Mouse (Mus musculus) liver, embryonic 16.5 days (tissue): ENCODE data around the gene Nlrp14. TPM values are rescaled to one million over a fixed set of nuclear protein-coding genes. Genes with fewer than 3 reads are reported as not detected.

ENCODE experiments used
- ATAC-seq: fragments of 200-750 bp; cut with Nextera tagmentation; 2 replicates; pipeline ENCODE4 v1.8.0; 2017; ENCODE audit warnings: low read depth, mild to moderate bottlenecking, moderate number of reproducible peaks, moderate library complexity
- H3K27ac ChIP-seq: fragments of 300-500 bp; sonication (generic); 2 replicates; pipeline ENCODE4 v1.5.1; 2014; ENCODE audit warnings: mild to moderate bottlenecking, low read length
- H3K27me3 ChIP-seq: fragments of 300-500 bp; sonication (generic); 2 replicates; pipeline ENCODE4 v1.6.1; 2014; ENCODE audit warnings: low read depth, low read length, mixed read lengths; ENCODE audit not compliant: control insufficient read depth, insufficient read depth
- H3K36me3 ChIP-seq: fragments of 300-500 bp; sonication (generic); 2 replicates; pipeline ENCODE4 v1.6.1; 2014; ENCODE audit warnings: mild to moderate bottlenecking; ENCODE audit not compliant: control insufficient read depth, insufficient read depth
- H3K4me1 ChIP-seq: fragments of 300-500 bp; sonication (generic); 2 replicates; pipeline ENCODE4 v1.6.1; 2014; ENCODE audit warnings: low read depth, low read length, mixed read lengths; ENCODE audit not compliant: control insufficient read depth
- H3K4me2 ChIP-seq: fragments of 300-500 bp; sonication (generic); 2 replicates; pipeline ENCODE4 v1.6.1; 2014; ENCODE audit warnings: low read depth, low read length, mixed read lengths
- H3K4me3 ChIP-seq: fragments of 300-500 bp; sonication (generic); 2 replicates; pipeline ENCODE4 v1.5.1; 2014; ENCODE audit warnings: low read depth, mild to moderate bottlenecking, low read length
- H3K9ac ChIP-seq: fragments of 300-500 bp; sonication (generic); 2 replicates; pipeline ENCODE4 v1.6.1; 2014; ENCODE audit warnings: low read depth, low read length
- H3K9me3 ChIP-seq: fragments of 300-500 bp; sonication (generic); replicated peaks from 2 replicates; pipeline ENCODE4 v1.6.1; 2016; ENCODE audit warnings: low read length; ENCODE audit not compliant: control insufficient read depth
- WGBS: fragments of 180-500 bp; shearing (Covaris S2); extraction: QIAGEN DNeasy Blood & Tissue Kit; methylation state at CpG from one replicate; pipeline ENCODE4 v1.1.7; 2014; ENCODE audit not compliant: insufficient replicate concordance; 5-methylcytosine and 5-hydroxymethylcytosine counted together
- polyA plus RNA-seq: library from polyadenylated mRNA; unstranded; fragments of >200 nt; fragmentation: Nextera tagmentation; extraction: Ambion mirVana; gene quantifications from 2 replicates; pipeline ENCODE4 v1.2.1, GENCODE M21; 2015

Nlrp14 gene
- polyA plus RNA-seq, 1 experiment from 2014 or later, result not detected

DNA sequence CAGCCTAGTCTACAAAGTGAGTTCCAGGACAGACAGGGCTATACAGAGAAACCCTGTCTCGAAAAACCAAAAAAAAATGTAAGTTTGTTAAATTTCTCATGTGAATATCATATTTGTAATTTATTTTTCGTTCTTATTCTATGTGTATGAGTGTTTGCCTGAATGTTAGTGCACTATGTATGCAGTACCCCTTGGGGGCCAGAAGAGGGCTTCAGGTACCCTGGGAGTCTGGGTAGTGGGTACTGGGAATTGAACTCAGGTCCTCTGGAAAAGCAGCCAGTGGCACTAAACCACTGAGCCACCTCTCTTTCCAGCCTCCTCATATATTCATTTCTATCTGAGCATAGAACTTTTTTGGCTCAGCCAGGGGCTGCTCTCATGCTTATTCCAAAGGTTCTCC is 50.1 kb downstream of the Nlrp14 start:
- no peak overlapping the region for H3K9ac ChIP-seq
- no peaks in the 10 kb centered on the region for H3K9me3 ChIP-seq
- no peak overlapping the region for H3K4me3 ChIP-seq
- H3K4me1 ChIP-seq, result no peaks in the 10 kb centered on the region
- no peak overlapping the region for H3K4me2 ChIP-seq
- H3K27ac ChIP-seq, result no peak overlapping the region
- no peaks in the 10 kb centered on the region for H3K27me3 ChIP-seq
- no peak for ATAC-seq
- no peaks in the 10 kb centered on the region for H3K36me3 ChIP-seq
- 45% methylated on average over 2 of the region's 2 CpGs for WGBS

DNA sequence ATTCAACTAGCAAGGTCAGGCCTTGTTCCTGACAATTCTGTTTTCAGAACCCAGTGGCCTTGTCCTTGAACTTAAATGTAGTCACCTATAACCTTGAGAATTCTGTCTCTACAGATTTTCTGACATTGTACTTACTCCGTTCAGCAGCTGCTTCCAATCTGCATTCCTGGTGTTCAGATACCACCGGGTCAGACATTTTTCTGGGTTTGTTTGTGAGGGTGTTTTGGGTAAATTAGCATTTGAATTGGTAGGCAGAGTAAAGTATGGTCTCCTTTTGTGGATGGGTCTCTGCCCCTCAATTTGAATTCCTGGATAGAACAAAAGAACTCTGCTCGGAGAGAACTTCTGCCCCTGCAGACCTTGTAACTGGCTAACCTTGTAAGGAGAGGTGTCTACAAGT is 70.1 kb downstream of the Nlrp14 start:
- Histone ChIP-seq H3K9me3 (no peaks in the 10 kb centered on the region), H3K27ac (no peak overlapping the region), H3K36me3 (no peaks in the 10 kb centered on the region), H3K4me2 (no peak overlapping the region), H3K4me1 (no peaks in the 10 kb centered on the region), H3K4me3 (no peak overlapping the region), H3K27me3 (no peaks in the 10 kb centered on the region), H3K9ac (no peak overlapping the region)
- 41% methylated on average over 3 of the region's 3 CpGs for WGBS
- ATAC-seq, result no peak

- no peaks in the 10 kb centered on the region for H3K27me3 ChIP-seq
- H3K4me1 ChIP-seq, result no peaks in the 10 kb centered on the region
- no peak overlapping the region for H3K4me2 ChIP-seq
- H3K9ac ChIP-seq, result no peak overlapping the region
- no peaks in the 10 kb centered on the region for H3K36me3 ChIP-seq
- no peak overlapping the region for H3K4me3 ChIP-seq
- ATAC-seq, result no peak
- 52% methylated on average over 3 of the region's 3 CpGs for WGBS
- no peak overlapping the region for H3K27ac ChIP-seq
- no peaks in the 10 kb centered on the region for H3K9me3 ChIP-seq
Measured at GRCm38 (mm10) chr7:107237498-107237897, 70.7 kb downstream of the Nlrp14 start.

- Histone ChIP-seq H3K9me3 (no peaks in the 10 kb centered on the region), H3K9ac (no peak overlapping the region), H3K4me3 (no peak overlapping the region), H3K36me3 (no peaks in the 10 kb centered on the region), H3K4me2 (no peak overlapping the region), H3K27ac (no peak overlapping the region), H3K27me3 (no peaks in the 10 kb centered on the region), H3K4me1 (no peaks in the 10 kb centered on the region)
- ATAC-seq, result no peak
- WGBS, result 70% methylated on average over 5 of the region's 5 CpGs
Measured at GRCm38 (mm10) chr7:107241371-107241883, 74.6 kb downstream of the Nlrp14 start.

Other genes starting within 250 kb of the Nlrp14 start
- gene Olfr709-ps1, start 234.8 kb upstream of the Nlrp14 start, polyA plus RNA-seq, result not detected in 2 replicates
- not detected in 2 replicates for gene Olfr710, start 218.7 kb upstream of the Nlrp14 start, polyA plus RNA-seq
- gene Olfr6, start 203.1 kb upstream of the Nlrp14 start, polyA plus RNA-seq, result not detected in 2 replicates
- not detected in 2 replicates for gene Olfr711, start 191.5 kb upstream of the Nlrp14 start, polyA plus RNA-seq
- not detected in 2 replicates for gene Olfr2, start 160.9 kb upstream of the Nlrp14 start, polyA plus RNA-seq
- not detected in 2 replicates for gene Olfr713, start 135.8 kb upstream of the Nlrp14 start, polyA plus RNA-seq
- gene Olfr714, start 96.0 kb upstream of the Nlrp14 start, polyA plus RNA-seq, result not detected in 2 replicates
- gene Olfr17, start 73.8 kb upstream of the Nlrp14 start, polyA plus RNA-seq, result not detected in 2 replicates
- not detected in 2 replicates for gene Olfr715b, start 56.6 kb upstream of the Nlrp14 start, polyA plus RNA-seq
- gene Olfr715, start 35.9 kb upstream of the Nlrp14 start, polyA plus RNA-seq, result not detected in 2 replicates
- not detected in 2 replicates for gene Olfr716, start 28.7 kb upstream of the Nlrp14 start, polyA plus RNA-seq
- gene Rbmxl2, start 42.5 kb downstream of the Nlrp14 start, polyA plus RNA-seq, result not detected in 2 replicates
- 0.11 and 0.13 TPM in 2 replicates for gene Syt9, start 203.7 kb downstream of the Nlrp14 start, polyA plus RNA-seq